In genomic region chr11:47503236-47503635, GRCm38 (mm10) we compare ENCODE assay signal across 7 mouse cellular contexts.
DNase-seq lines count a peak whose midpoint lies in the region; ATAC-seq and TF ChIP-seq lines count a peak whose summit lies in the region.
"Not testable (repeated sequence)": the region's sequence is repeated elsewhere in the genome, so short reads cannot be mapped to it uniquely, and the experiment has no call there.

No protein-coding gene starts in this region.

- not testable (repeated sequence) for TF ChIP-seq CTCF in MEL (IDR thresholded peaks at IDR 0.05 in 2 of 3, conservative IDR thresholded peaks at IDR 0.05 in 1 of 3; ENCODE audit: control insufficient read depth in 1 of 3, insufficient read depth in 1 of 3, low read depth in 2 of 3, low read length in 3 of 3, poor library complexity in 1 of 3, severe bottlenecking in 1 of 3); kidney, postnatal 0 days (IDR thresholded peaks at IDR 0.05; ENCODE audit: low read depth); lung, embryonic 14.5 days (IDR thresholded peaks at IDR 0.05; ENCODE audit: low read depth)

- DNase-seq in 416B (ENCODE audit: low read depth): peak; percentile 8
- peak; percentile 48 for DNase-seq in MEL (ENCODE audit: low read depth, low spot score)
- peak; percentile 43 for DNase-seq in ZHBTc4 (ENCODE audit: low read depth, low spot score)
- DNase-seq in embryo, embryonic 10.5 days (ENCODE audit: low spot score): peak; percentile 59
- DNase-seq in embryonic facial prominence, embryonic 14.5 days (ENCODE audit: low spot score): peak; percentile 54
- DNase-seq in kidney, postnatal 0 days (ENCODE audit: low spot score): peak; percentile 54
- peak; percentile 74 for DNase-seq in lung, embryonic 14.5 days

- TF ChIP-seq EP300 in MEL (IDR thresholded peaks at IDR 0.05; ENCODE audit: low read depth in 1 of 2, low read length in 2 of 2): not testable (repeated sequence)

- not testable (repeated sequence) for H3K4me3 ChIP-seq in MEL (ENCODE audit: control insufficient read depth in 1 of 2, insufficient read depth in 1 of 2, low read depth in 2 of 2, low read length in 2 of 2); embryonic facial prominence, embryonic 14.5 days (ENCODE audit: low read depth, low read length); kidney, postnatal 0 days (replicated peaks; ENCODE audit: low read depth, low read length); lung, embryonic 14.5 days (ENCODE audit: low read depth, low read length)

- not testable (repeated sequence) for TF ChIP-seq RAD21 in MEL (IDR thresholded peaks at IDR 0.05; ENCODE audit: low read depth, low read length)

- TF ChIP-seq POLR2A in MEL (IDR thresholded peaks at IDR 0.05; ENCODE audit: control insufficient read depth in 1 of 2, insufficient read depth in 1 of 2, low read depth in 1 of 2, low read length in 2 of 2, poor library complexity in 1 of 2): not testable (repeated sequence)

- not testable (repeated sequence) for H3K4me1 ChIP-seq in MEL (ENCODE audit: control insufficient read depth in 1 of 2, insufficient read depth in 2 of 2, low read length in 2 of 2); embryonic facial prominence, embryonic 14.5 days (ENCODE audit: control insufficient read depth, insufficient read depth, low read length); kidney, postnatal 0 days (replicated peaks; ENCODE audit: insufficient read depth, low read length); lung, embryonic 14.5 days (ENCODE audit: insufficient read depth)

- H3K4me2 ChIP-seq in embryonic facial prominence, embryonic 14.5 days (ENCODE audit: low read depth, low read length); kidney, postnatal 0 days (ENCODE audit: low read length); lung, embryonic 14.5 days: not testable (repeated sequence)

- not testable (repeated sequence) for H3K27ac ChIP-seq in MEL (ENCODE audit: control insufficient read depth, low read depth, low read length); embryonic facial prominence, embryonic 14.5 days (replicated peaks; ENCODE audit: low read depth, low read length); kidney, postnatal 0 days; lung, embryonic 14.5 days (ENCODE audit: low read depth)

- not testable (repeated sequence) for H3K9ac ChIP-seq in MEL (ENCODE audit: control insufficient read depth, low read depth, low read length, poor library complexity, severe bottlenecking); embryonic facial prominence, embryonic 14.5 days (ENCODE audit: low read depth, low read length); kidney, postnatal 0 days (ENCODE audit: low read depth, low read length); lung, embryonic 14.5 days

- not testable (repeated sequence) for ATAC-seq in embryonic facial prominence, embryonic 14.5 days (ENCODE audit: low read depth); kidney, postnatal 0 days (replicated peaks; ENCODE audit: low FRiP score, low read depth); lung, embryonic 14.5 days (ENCODE audit: insufficient read depth)

- H3K27me3 ChIP-seq in MEL (ENCODE audit: control insufficient read depth in 1 of 2, insufficient read depth in 2 of 2, low read length in 2 of 2); embryonic facial prominence, embryonic 14.5 days (replicated peaks; ENCODE audit: control insufficient read depth, insufficient read depth, low read length); kidney, postnatal 0 days (ENCODE audit: insufficient read depth, low read length); lung, embryonic 14.5 days (ENCODE audit: insufficient read depth, low read length): not testable (repeated sequence)

- not testable (repeated sequence) for H3K9me3 ChIP-seq in MEL (replicated peaks; ENCODE audit: insufficient read depth, low read length); embryonic facial prominence, embryonic 14.5 days (ENCODE audit: control insufficient read depth, low read length); kidney, postnatal 0 days (replicated peaks; ENCODE audit: low read length); lung, embryonic 14.5 days (ENCODE audit: low read depth, low read length)

- not testable (repeated sequence) for H3K79me2 ChIP-seq in MEL (ENCODE audit: control insufficient read depth, insufficient read depth, low read length, poor library complexity)

- not testable (repeated sequence) for H3K36me3 ChIP-seq in MEL (ENCODE audit: control insufficient read depth in 1 of 2, insufficient read depth in 2 of 2, low read length in 2 of 2); embryonic facial prominence, embryonic 14.5 days (ENCODE audit: control insufficient read depth, insufficient read depth, low read length); kidney, postnatal 0 days (ENCODE audit: insufficient read depth, low read length); lung, embryonic 14.5 days (ENCODE audit: insufficient read depth)

Comparison
In these comparisons a context has a peak if more than half of its experiments do, and no peak if none do; other contexts are left out.
1. DNase-seq: peak in every context shown above with its lines; median percentile 74 in lung, embryonic 14.5 days; 59 in embryo, embryonic 10.5 days; 54 in embryonic facial prominence, embryonic 14.5 days; 54 in kidney, postnatal 0 days; 48 in MEL; 43 in ZHBTc4; 8 in 416B.